Mouse (Mus musculus) megakaryocyte, embryonic 14.5 days (primary cell): ENCODE results near the gene Nps.

ENCODE experiments used
- FLI1 ChIP-seq: IDR thresholded peaks from 2 replicates; pipeline ENCODE4 v1.6.1; 2012; ENCODE audit warnings: low read length, inconsistent platforms, mixed read lengths
- GATA1 ChIP-seq: IDR thresholded peaks from 3 replicates; pipeline ENCODE4 v1.6.1; 2012; ENCODE audit warnings: mixed read lengths, low read length, inconsistent platforms, borderline replicate concordance

GRCm38 (mm10) chr7:135212505-135212904 is 46.0 kb upstream of the Nps start:
- no peak for TF ChIP-seq GATA1
- no peak for TF ChIP-seq FLI1
